Mouse (Mus musculus): ENCODE results near the gene Hist2h2bb.
"Not testable (repeated sequence)": the region's sequence is repeated elsewhere in the genome, so short reads cannot be mapped to it uniquely, and the experiment has no call there.

Gene Hist2h2bb

GRCm38 (mm10) chr3:96269511-96270474 is at the start of gene Hist2h2bb:
Gene Hist2h2bb (plus strand): TSS chr3:96269752.
- DNase-seq = peak; percentile 98

- DNase-seq = not testable (repeated sequence)
Measured at GRCm38 (mm10) chr3:96220131-96220764, 49.3 kb upstream of the Hist2h2bb start.

DNA sequence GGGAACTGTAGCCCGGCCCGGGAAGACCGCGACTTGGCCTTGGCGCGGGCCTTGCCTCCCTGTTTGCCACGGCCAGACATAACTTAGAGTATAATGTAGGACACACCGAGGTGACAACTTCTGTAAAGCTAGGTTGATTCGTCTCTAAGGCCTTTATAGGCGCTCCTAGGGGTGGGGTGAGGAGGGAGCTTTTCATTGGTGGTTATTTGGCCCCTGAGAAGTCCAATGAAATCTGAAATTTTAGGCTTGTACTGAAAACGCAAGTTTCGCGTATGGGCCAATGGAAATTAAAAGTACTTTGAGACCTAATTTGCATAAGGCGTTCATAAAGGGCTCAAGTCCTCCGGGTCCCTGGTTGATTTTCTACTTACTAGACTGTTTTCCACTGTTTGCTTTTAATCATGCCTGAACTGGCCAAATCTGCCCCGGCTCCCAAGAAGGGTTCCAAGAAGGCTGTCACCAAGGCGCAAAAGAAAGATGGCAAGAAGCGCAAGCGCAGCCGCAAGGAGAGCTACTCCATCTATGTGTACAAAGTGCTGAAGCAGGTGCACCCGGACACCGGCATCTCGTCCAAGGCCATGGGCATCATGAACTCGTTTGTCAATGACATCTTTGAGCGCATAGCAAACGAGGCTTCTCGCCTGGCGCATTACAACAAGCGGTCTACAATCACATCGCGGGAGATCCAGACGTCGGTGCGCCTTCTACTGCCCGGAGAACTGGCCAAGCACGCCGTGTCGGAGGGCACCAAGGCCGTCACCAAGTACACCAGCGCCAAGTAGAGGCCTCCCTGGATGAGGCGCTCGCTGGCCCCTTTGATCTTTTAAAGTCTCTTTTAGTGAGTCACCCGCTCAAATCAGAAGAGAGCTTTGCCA is 48.5 kb upstream of the Hist2h2bb start, which contains the start of the genes Hist2h2ac and Hist2h2be:
TSS of gene Hist2h2ac (minus strand) at position 116 of the 875 bp plus-strand sequence.
TSS of gene Hist2h2be (plus strand) at position 355 of the 875 bp plus-strand sequence.
- peak; percentile 93 for DNase-seq

- DNase-seq = no peak
Measured at GRCm38 (mm10) chr3:96221640-96222038, 47.9 kb upstream of the Hist2h2bb start.

GRCm38 (mm10) chr3:96222774-96223173 is 46.8 kb upstream of the Hist2h2bb start:
- no peak for DNase-seq

GRCm38 (mm10) chr3:96225421-96225820 is 44.1 kb upstream of the Hist2h2bb start:
- no peak for DNase-seq

DNA sequence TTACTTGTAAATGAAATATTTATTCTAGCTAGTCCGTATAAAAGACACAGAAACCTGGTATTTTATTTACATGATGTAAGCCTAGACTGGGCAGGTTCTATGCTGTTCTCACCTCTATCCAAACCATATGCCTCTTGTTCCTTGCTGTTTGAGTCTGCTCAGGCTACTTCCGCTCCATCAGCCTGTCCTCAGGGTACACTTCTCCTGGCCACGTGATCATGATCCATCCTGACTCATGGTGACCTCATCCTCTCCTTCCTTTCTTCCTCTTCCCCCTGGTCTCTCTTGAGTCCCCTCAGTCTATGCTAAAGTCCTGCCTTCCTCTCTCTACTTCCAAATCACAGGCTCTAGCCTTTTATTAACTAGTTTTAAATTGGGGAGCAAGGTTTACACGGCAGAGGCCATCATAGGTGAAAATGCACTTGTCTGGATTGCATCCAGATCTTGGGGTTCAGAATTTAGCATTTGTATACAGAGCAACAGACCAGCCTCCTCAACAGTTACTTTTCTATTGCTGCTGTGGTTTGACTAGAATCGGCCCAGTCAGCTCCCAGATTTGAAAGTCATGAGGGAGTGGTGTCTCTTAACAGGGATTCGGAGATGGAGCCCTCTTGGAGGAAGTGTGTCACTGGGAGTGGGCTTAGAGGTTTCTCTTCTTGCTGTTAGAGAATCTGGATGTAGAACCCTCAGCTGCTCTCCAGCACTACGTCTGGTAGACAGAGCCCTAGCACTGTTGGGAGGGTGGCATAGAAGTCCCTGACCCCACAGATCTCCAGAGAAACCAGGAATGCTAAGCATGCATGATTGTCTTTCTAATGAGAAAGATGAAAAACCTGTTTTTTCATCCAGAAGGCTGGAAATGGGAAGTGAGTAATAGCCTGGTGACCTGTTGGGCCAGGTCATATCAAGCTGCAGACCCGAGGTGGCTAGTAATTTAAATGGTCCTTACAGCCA is 42.6 kb upstream of the Hist2h2bb start:
- peak; percentile 57 for DNase-seq

GRCm38 (mm10) chr3:96228828-96229227 is 40.7 kb upstream of the Hist2h2bb start:
- no peak for DNase-seq

DNA sequence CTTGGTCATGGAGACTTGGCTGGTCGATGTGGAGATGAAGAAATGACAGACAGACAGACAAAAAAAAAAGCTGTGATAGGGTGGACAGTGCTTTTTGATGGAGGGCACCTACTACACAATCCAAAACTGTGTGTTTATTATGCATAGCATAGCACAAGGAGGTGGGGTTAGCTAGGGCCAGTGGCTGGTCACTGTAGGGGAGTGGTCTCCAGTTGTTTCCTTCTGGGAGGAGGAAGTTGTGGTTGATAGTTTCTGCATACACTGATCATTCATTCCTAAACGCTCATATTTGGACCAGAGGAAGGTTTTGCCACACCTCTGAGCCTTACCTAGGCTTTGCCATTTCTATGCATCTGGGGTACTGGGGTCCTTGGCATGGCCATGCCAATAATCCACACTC is 39.1 kb upstream of the Hist2h2bb start:
- no peak for DNase-seq

DNA sequence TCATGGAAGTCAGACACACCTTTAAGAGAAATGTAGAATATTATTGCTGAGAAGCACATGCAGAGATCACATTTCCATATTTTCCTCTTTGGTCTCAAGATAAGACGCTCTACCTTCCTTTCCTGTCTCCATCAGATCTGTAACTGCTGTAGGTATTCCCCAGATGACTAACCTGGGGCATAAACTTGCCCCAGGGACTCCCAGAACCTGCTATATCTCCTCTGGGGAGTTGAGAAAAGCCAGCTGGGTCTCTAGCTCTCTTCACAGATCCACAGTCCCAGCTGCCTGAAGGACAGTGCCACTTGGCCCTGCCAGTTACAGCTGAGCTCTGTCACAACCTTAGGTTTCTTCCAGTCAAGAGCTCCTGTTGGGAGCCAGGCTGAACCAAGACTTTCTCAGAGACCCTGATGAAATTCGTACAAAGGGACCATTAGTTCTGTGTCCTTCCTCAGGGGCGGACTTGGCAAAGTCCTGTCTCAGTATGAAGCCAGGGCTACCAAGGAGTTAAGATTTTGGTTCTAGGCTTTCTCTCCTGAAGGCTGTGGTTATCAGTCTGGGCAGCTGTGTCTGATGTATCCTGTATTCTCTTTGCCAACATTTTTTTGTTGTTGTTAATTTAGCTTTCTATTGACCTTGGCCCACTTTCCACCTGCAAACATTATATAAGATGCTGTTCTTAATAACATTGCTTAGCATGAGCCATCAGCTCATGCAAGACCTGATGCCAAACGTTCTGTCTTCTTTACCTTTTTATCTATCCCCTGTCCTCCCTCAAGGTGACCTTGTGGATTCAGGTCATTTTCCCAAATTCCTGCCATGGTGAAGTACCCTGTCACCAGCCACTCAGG is 38.4 kb upstream of the Hist2h2bb start:
- no peak for DNase-seq

DNA sequence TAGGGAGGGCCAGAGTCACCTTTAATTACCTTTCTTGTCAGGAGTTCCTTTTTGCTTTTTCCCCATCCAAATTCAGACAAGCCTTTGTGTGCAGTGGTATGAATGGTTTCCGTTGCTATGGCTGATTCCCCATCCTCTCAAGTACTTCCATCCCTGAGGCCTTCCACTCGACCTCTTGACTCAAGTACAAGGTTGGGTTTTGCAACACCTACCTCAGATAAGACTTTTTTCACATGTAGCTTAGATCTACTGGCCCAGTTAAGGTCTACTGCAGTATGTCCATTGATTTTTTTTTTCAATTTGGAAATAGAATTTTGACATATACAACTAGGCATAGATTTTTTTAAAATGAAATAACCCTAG is 37.8 kb upstream of the Hist2h2bb start:
- no peak for DNase-seq

DNA sequence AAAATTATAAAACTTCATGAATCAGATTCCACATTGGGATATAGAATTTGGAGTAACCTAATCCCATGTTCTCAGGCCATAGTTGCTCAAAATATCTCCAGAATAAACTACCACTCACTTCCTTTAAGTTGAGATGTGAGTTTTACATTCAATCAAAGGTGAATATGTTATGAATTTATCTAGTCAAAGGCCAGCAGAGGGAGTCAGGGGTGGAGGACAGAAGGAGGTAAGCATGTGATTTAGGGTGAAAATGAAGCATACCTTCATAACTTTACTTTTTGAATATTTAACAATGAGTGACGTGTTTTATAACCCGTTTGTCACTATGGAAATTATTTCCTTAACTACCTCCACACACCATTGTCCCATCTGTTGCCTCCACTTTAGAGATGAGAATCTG is 34.6 kb upstream of the Hist2h2bb start:
- no peak for DNase-seq

DNA sequence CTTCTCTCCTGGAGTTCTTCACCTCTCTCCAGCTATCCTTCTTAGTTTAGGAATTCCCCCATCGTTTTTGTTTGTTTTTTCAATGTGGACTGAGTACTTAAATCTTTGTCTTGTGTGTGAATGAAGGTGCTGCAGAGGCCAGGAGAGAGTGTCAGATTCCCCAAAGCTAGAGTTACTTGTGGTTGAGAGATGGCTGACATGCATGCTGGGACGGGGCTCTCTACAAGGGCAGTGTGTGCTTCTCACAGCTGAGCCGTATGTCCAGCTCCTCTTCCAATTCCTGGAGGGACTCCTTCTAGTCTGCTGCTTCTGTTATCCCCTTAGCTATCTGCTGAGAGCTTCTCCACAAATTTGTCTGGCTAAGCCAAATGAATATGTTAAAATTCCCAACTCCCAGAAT is 33.7 kb upstream of the Hist2h2bb start:
- no peak for DNase-seq

GRCm38 (mm10) chr3:96236834-96237334 is 32.7 kb upstream of the Hist2h2bb start:
- no peak for DNase-seq

- no peak for DNase-seq
Measured at GRCm38 (mm10) chr3:96237335-96237903, 32.1 kb upstream of the Hist2h2bb start.

- no peak for DNase-seq
Measured at GRCm38 (mm10) chr3:96237904-96238511, 31.5 kb upstream of the Hist2h2bb start.

GRCm38 (mm10) chr3:96238954-96239793 is 30.4 kb upstream of the Hist2h2bb start, which contains the start of gene Hist2h3c2:
Gene Hist2h3c2 (minus strand): TSS chr3:96239127.
- DNase-seq = peak; percentile 38

- DNase-seq = peak; percentile 94
Measured at GRCm38 (mm10) chr3:96239949-96240798, 29.4 kb upstream of the Hist2h2bb start, which contains the start of gene Hist2h2aa2. Gene Hist2h2aa2 (minus strand): TSS chr3:96240276.
